Mouse (Mus musculus) forebrain, embryonic 14.5 days (tissue): ENCODE measurements at regions not wholly inside any gene's neighbourhood (a gene's known extent, or its start where the extent isn't known, plus 50 kb on each side); places are given as distances from the start of the nearest gene placed in this dataset.
"Not testable (repeated sequence)": the region's sequence is repeated elsewhere in the genome, so short reads cannot be mapped to it uniquely, and the experiment has no call there.

Experiments used
- ATAC-seq: fragments of 200-750 bp; cut with Nextera tagmentation; 2 replicates; pipeline ENCODE4 v1.8.0; 2017; ENCODE audit warnings: mild to moderate bottlenecking, moderate library complexity
- DNase-seq: peaks from one replicate; pipeline ENCODE4 v3.0.0-alpha.2; 2015; ENCODE audit warnings: low spot score
- H3K27ac ChIP-seq: fragments of 300-500 bp; sonication (generic); 2 replicates; pipeline ENCODE4 v1.5.1; 2014; ENCODE audit warnings: low read depth, mild to moderate bottlenecking, control low read depth, low read length, moderate library complexity
- H3K27me3 ChIP-seq: fragments of 300-500 bp; sonication (generic); replicated peaks from 2 replicates; pipeline ENCODE4 v1.6.1; 2014; ENCODE audit warnings: low read length, control low read depth, mixed read lengths; ENCODE audit not compliant: control insufficient read depth, insufficient read depth
- H3K36me3 ChIP-seq: fragments of 300-500 bp; sonication (generic); 2 replicates; pipeline ENCODE4 v1.6.1; 2014; ENCODE audit warnings: low read length, control low read depth; ENCODE audit not compliant: control insufficient read depth, insufficient read depth
- H3K4me1 ChIP-seq: fragments of 300-500 bp; sonication (generic); 2 replicates; pipeline ENCODE4 v1.6.1; 2014; ENCODE audit warnings: antibody characterized with exemption, low read length, control low read depth; ENCODE audit not compliant: control insufficient read depth, insufficient read depth
- H3K4me2 ChIP-seq: fragments of 300-500 bp; sonication (generic); 2 replicates; pipeline ENCODE4 v1.6.1; 2014; ENCODE audit warnings: mild to moderate bottlenecking, control low read depth, low read length
- H3K4me3 ChIP-seq: fragments of 300-500 bp; sonication (generic); 2 replicates; pipeline ENCODE4 v1.5.1; 2014; ENCODE audit warnings: low read depth, low read length, control low read depth
- H3K9ac ChIP-seq: fragments of 300-500 bp; sonication (generic); 2 replicates; pipeline ENCODE4 v1.6.1; 2014; ENCODE audit warnings: mild to moderate bottlenecking, low read length, control low read depth, moderate library complexity
- H3K9me3 ChIP-seq: fragments of 300-500 bp; sonication (generic); replicated peaks from 2 replicates; pipeline ENCODE4 v1.6.1; 2016; ENCODE audit warnings: low read length, control low read depth, mixed read lengths; ENCODE audit not compliant: control insufficient read depth
- WGBS: fragments of 180-500 bp; shearing (Covaris S2); extraction: QIAGEN DNeasy Blood & Tissue Kit; methylation state at CpG from one replicate; pipeline ENCODE4 v1.1.7; 2014; 5-methylcytosine and 5-hydroxymethylcytosine counted together

DNA sequence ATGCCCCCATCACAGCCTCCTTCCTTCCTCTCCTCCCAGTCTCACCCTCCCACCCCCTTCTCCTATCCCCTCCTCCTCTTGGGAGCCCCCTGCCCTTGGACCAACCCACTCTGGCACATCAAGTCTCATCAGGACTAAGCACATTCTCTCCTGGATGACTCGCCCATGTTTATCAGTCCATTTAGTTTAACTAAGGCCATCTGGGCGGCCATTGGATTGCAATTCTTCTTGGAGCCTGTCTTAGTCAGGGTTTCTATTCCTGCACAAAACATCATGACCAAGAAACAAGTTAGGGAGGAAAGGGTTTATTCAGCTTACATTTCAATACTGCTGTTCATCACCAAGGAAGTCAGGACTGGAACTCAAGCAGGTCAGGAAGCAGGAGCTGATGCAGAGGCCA lies 128.4 kb upstream of the 1700056E22Rik start:
- not testable (repeated sequence) for ATAC-seq, H3K4me2 ChIP-seq, DNase-seq, H3K9ac ChIP-seq, H3K9me3 ChIP-seq, H3K4me1 ChIP-seq, H3K4me3 ChIP-seq, H3K27me3 ChIP-seq, H3K27ac ChIP-seq, H3K36me3 ChIP-seq
- WGBS: 82% methylated on average over 2 of the region's 2 CpGs

DNA sequence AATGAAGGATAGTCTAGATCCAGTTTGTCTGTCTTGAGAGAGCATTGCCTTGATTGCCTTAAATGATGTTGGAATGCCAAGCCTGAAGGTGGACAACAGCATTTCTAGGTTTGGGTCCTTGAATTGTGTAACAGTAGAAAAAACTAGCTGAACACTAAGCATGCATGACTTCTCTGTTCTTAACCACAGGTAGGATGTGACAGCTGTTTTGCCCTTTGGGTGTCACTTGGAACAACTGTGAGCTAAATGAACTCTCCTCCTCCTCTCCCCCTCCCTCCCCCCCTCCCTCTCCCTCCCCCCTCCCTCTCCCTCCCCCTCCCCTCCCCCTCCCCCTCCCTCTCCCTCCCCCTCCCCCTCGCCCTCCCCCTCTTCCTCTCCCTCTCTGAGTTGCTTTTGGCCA lies 113.6 kb upstream of the 1700056E22Rik start:
- Histone ChIP-seq H3K9ac (no peak overlapping the region), H3K27ac (no peak overlapping the region), H3K4me2 (no peak overlapping the region), H3K9me3 (no peaks in the 10 kb centered on the region), H3K4me1 (no peaks in the 10 kb centered on the region), H3K4me3 (no peak overlapping the region), H3K27me3 (no peaks in the 10 kb centered on the region), H3K36me3 (no peaks in the 10 kb centered on the region)
- ATAC-seq (no peak), DNase-seq (no peak)
- WGBS: no CpG with 5 or more reads among the region's 1 CpGs

DNA sequence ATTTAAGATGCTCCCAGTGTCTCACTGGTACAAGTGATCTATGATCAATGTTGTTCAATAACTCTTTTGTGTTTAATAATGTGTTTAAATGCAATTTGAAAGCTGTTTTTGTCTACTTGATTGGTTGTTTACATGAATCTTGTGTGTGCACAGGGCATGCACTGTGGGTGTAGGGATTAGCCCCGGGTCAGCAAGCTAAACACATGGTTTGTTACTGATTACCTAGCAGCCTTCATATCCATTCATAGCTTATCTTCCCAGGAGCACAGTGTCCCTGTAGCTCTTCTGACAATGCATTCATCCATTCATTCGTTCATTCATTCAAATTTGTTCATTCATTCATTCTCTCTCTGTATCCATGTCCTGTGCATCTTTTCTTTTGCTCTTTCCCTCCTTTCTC lies 108.9 kb upstream of the 1700056E22Rik start:
- H3K4me1 ChIP-seq: no peaks in the 10 kb centered on the region
- no peak overlapping the region for H3K9ac ChIP-seq
- no peak for ATAC-seq
- H3K27ac ChIP-seq: no peak overlapping the region
- no peak for DNase-seq
- 50% methylated on average over 2 of the region's 2 CpGs for WGBS
- H3K4me2 ChIP-seq: no peak overlapping the region
- H3K36me3 ChIP-seq: no peaks in the 10 kb centered on the region
- H3K4me3 ChIP-seq: no peak overlapping the region
- no peaks in the 10 kb centered on the region for H3K27me3 ChIP-seq
- no peaks in the 10 kb centered on the region for H3K9me3 ChIP-seq

DNA sequence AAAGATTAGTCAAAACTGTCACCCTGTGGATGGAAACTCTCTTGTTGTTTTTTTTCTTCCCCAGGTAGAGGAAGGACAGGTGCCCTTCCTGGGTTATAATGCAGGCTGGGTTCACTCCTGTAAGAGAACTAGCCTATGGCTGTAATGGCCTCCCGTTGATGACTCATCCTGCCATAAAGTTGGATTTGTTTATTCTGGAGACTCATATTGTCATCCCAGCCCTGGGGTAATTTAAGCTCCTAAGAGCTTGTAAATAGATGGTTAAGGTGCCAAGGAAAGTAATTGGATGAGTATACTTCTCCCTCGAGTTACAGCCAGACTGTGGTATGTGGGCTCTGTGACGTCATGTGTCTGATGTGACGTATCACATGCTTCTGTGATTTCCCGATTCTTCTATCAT lies 106.4 kb upstream of the 1700056E22Rik start:
- Histone ChIP-seq H3K4me2 (no peak overlapping the region), H3K27ac (no peak overlapping the region), H3K9me3 (no peaks in the 10 kb centered on the region), H3K9ac (no peak overlapping the region), H3K27me3 (no peaks in the 10 kb centered on the region), H3K4me1 (no peaks in the 10 kb centered on the region), H3K4me3 (no peak overlapping the region), H3K36me3 (no peaks in the 10 kb centered on the region)
- ATAC-seq: no peak
- DNase-seq: no peak
- WGBS: 89% methylated on average over 5 of the region's 5 CpGs

DNA sequence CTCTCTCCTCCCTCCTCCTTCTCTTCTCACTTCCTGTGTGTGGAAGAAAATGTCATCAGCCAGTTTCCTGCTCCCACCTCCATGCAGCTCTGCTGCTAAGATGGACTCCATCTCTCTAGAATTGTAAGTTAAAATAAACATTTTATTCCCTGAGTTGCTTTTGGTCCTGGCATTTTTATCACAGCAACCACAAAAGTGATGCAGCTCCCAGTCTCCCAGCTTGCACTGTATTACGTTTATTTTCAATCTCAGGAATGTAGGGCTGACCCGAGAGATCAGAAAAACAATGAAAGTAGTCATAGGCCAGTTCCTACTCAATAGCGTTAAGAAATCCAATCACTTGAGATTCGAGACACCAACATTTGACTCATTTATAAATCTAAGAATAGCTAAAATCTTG lies 106.0 kb upstream of the 1700056E22Rik start:
- Histone ChIP-seq H3K36me3 (no peaks in the 10 kb centered on the region), H3K9ac (no peak overlapping the region), H3K27ac (no peak overlapping the region), H3K27me3 (no peaks in the 10 kb centered on the region), H3K4me3 (no peak overlapping the region), H3K9me3 (no peaks in the 10 kb centered on the region), H3K4me2 (no peak overlapping the region), H3K4me1 (no peaks in the 10 kb centered on the region)
- DNase-seq (no peak), ATAC-seq (no peak)
- 84% methylated on average over 4 of the region's 4 CpGs for WGBS

DNA sequence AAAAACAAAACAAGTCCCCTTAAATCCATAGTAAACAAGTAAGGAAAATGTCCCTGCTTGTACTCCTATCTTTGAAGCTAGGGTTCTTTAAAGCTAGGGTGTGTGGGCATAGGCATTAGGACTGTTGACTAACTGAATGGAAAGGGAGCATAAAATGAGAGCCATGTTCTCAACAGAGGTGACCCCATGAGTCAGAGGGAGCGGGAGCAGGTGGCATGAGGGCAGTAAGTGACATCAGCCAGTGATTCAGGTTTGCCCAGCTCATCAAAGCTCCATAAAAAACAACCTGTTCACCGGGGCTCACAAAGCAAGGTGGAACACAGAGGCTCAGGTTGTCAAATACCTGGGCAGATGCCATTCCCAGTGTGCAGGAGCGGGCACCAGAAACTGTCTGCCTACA lies 104.6 kb upstream of the 1700056E22Rik start:
- H3K36me3 ChIP-seq: no peaks in the 10 kb centered on the region
- H3K9ac ChIP-seq: no peak overlapping the region
- no peak for DNase-seq
- no peak overlapping the region for H3K27ac ChIP-seq
- H3K4me1 ChIP-seq: no peaks in the 10 kb centered on the region
- no peak for ATAC-seq
- H3K4me3 ChIP-seq: no peak overlapping the region
- no peaks in the 10 kb centered on the region for H3K27me3 ChIP-seq
- no peak overlapping the region for H3K4me2 ChIP-seq
- H3K9me3 ChIP-seq: no peaks in the 10 kb centered on the region
- WGBS: 87% methylated on average over 3 of the region's 3 CpGs

DNA sequence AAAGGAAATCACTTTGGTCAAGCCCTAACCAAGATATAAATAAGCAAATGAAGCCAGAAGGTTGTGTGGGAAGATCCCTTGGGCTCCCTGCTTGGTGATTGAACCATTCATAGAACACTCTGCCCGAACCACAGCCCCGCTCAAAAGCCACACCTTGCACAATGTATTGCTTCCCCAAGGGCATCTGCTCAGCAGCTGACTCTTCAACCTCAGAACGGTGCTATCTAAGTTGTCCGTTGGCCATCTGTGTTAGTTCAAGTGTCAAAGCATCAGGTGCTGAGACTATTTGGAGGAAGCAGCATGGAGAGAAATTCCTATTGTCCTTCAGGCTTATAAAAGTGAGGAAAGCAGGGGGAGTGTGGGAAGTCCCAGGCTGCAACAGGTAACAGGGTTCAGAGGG lies 96.8 kb upstream of the 1700056E22Rik start:
- H3K9ac ChIP-seq: no peak overlapping the region
- no peaks in the 10 kb centered on the region for H3K9me3 ChIP-seq
- H3K4me1 ChIP-seq: no peaks in the 10 kb centered on the region
- no peak overlapping the region for H3K4me2 ChIP-seq
- no peaks in the 10 kb centered on the region for H3K36me3 ChIP-seq
- H3K27ac ChIP-seq: no peak overlapping the region
- no peak overlapping the region for H3K4me3 ChIP-seq
- DNase-seq (no peak), ATAC-seq (no peak)
- 97% methylated on average over 4 of the region's 4 CpGs for WGBS
- no peaks in the 10 kb centered on the region for H3K27me3 ChIP-seq

DNA sequence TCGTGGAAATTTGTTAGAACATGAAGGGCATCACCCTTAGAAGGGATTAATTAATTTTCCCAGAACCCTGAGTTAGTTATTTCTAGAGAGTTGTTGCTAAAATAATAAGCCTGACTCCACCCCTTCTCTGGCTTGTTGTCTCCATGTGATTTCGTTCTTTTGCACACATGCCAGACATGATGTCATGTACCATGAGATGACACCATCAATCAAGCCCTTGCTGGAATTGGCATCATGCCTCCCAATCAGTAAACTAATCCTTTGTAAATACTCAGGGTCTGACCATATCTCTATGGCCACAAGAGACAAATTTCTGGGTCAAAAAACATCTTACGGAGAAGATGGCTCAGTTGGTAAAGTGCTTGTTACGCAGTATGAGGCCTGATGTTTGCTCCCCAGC lies 93.2 kb upstream of the 1700056E22Rik start:
- DNase-seq (peak; percentile 8), ATAC-seq (no peak)
- H3K27ac ChIP-seq: no peak overlapping the region
- no peaks in the 10 kb centered on the region for H3K4me1 ChIP-seq
- H3K9me3 ChIP-seq: no peaks in the 10 kb centered on the region
- H3K27me3 ChIP-seq: no peaks in the 10 kb centered on the region
- H3K9ac ChIP-seq: no peak overlapping the region
- H3K4me3 ChIP-seq: no peak overlapping the region
- H3K4me2 ChIP-seq: no peak overlapping the region
- 71% methylated on average over 4 of the region's 4 CpGs for WGBS
- H3K36me3 ChIP-seq: no peaks in the 10 kb centered on the region

DNA sequence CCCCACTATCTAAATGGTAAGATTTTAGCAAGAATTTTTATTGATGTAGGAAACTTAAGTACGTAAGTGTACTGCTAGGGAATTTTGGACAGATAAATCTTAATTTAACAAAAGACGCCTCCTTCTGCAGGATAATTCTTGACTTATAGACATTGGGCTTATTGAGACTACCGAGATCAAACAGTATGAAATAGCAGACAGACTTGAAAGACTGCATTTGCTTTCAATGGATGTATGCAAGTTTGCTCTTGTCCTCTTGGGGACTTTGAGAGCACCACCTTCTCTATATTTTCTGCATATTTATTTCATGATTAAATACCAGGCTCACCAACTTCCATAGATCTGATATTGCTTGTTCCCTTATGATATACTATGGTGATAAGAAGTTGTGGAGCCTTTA lies 92.8 kb upstream of the 1700056E22Rik start:
- ATAC-seq (no peak), DNase-seq (no peak)
- Histone ChIP-seq H3K4me3 (no peak overlapping the region), H3K9ac (no peak overlapping the region), H3K27me3 (no peaks in the 10 kb centered on the region), H3K27ac (no peak overlapping the region), H3K4me2 (no peak overlapping the region), H3K4me1 (no peaks in the 10 kb centered on the region), H3K36me3 (no peaks in the 10 kb centered on the region), H3K9me3 (no peaks in the 10 kb centered on the region)
- WGBS: 91% methylated on average over 3 of the region's 3 CpGs
